Mouse (Mus musculus): ENCODE measurements around the gene Spata31d1b.
A peak's percentile ranks its signal among the peaks of the same experiment; 100 is the strongest.
"Not testable (repeated sequence)": the region's sequence is repeated elsewhere in the genome, so short reads cannot be mapped to it uniquely, and the experiment has no call there.

The Spata31d1b gene

GRCm38 (mm10) chr13:59695781-59696180, 16.3 kb upstream of the Spata31d1b start:
- DNase-seq, result no peak

GRCm38 (mm10) chr13:59699131-59699530, 13.0 kb upstream of the Spata31d1b start:
- DNase-seq, result no peak

- not testable (repeated sequence) for DNase-seq
These were observed 11.9 kb upstream of the Spata31d1b start for GRCm38 (mm10) chr13:59700137-59700536.

GRCm38 (mm10) chr13:59703514-59703913, 8.6 kb upstream of the Spata31d1b start:
- DNase-seq, result no peak

GRCm38 (mm10) chr13:59704562-59704961, 7.5 kb upstream of the Spata31d1b start:
- DNase-seq, result peak; percentile 58 to 78

GRCm38 (mm10) chr13:59710230-59710629, 1.9 kb upstream of the Spata31d1b start, which contains the start of gene Spata31d1a:
Gene Spata31d1a, minus strand, starts transcription at chr13:59710330.
- DNase-seq, result no peak

- DNase-seq, result no peak
These were observed 1.6 kb downstream of the Spata31d1b start for GRCm38 (mm10) chr13:59713710-59714109.

GRCm38 (mm10) chr13:59718857-59719440, 6.9 kb downstream of the Spata31d1b start:
- peak; percentile 24 to 67 for DNase-seq

- DNase-seq, result no peak
These were observed 7.4 kb downstream of the Spata31d1b start for GRCm38 (mm10) chr13:59719475-59719874.

GRCm38 (mm10) chr13:59722089-59722488, 10.0 kb downstream of the Spata31d1b start:
- DNase-seq, result not testable (repeated sequence)

- DNase-seq, result no peak
These were observed 14.2 kb downstream of the Spata31d1b start for GRCm38 (mm10) chr13:59726139-59726867.

- DNase-seq, result peak; percentile 77 to 86
These were observed 16.5 kb downstream of the Spata31d1b start for GRCm38 (mm10) chr13:59728378-59729093.

- DNase-seq, result no peak
These were observed 19.6 kb downstream of the Spata31d1b start, which contains the start of gene Spata31d1d for GRCm38 (mm10) chr13:59731652-59732051. Gene Spata31d1d, minus strand, starts transcription at chr13:59731752.

GRCm38 (mm10) chr13:59733936-59734335, 21.9 kb downstream of the Spata31d1b start:
- DNase-seq, result no peak

- DNase-seq, result peak in 1 of 2 experiments; percentile 8
These were observed 22.3 kb downstream of the Spata31d1b start for GRCm38 (mm10) chr13:59734347-59734746.

- no peak for DNase-seq
These were observed 23.1 kb downstream of the Spata31d1b start for GRCm38 (mm10) chr13:59735190-59735589.

- DNase-seq, result no peak
These were observed 26.4 kb downstream of the Spata31d1b start for GRCm38 (mm10) chr13:59738455-59738854.

- no peak for DNase-seq
These were observed 27.3 kb downstream of the Spata31d1b start for GRCm38 (mm10) chr13:59739397-59739796.

- peak; percentile 25 to 54 for DNase-seq
These were observed 29.0 kb downstream of the Spata31d1b start for GRCm38 (mm10) chr13:59741096-59741495.

- peak in 1 of 2 experiments; percentile 36 for DNase-seq
These were observed 29.6 kb downstream of the Spata31d1b start for GRCm38 (mm10) chr13:59741697-59742096.

- no peak for DNase-seq
These were observed 33.4 kb downstream of the Spata31d1b start for GRCm38 (mm10) chr13:59745462-59745861.

- DNase-seq, result no peak
These were observed 34.1 kb downstream of the Spata31d1b start for GRCm38 (mm10) chr13:59746164-59746563.

- peak; percentile 41 to 62 for DNase-seq
These were observed 34.6 kb downstream of the Spata31d1b start, which contains the start of gene 1700014D04Rik for GRCm38 (mm10) chr13:59746711-59747110. Gene 1700014D04Rik, minus strand, starts transcription at chr13:59746752.

All from kidney, postnatal 25 days (tissue).